Mouse (Mus musculus): Measurements from ENCODE around the gene Pcp4l1.

Gene Pcp4l1

DNA sequence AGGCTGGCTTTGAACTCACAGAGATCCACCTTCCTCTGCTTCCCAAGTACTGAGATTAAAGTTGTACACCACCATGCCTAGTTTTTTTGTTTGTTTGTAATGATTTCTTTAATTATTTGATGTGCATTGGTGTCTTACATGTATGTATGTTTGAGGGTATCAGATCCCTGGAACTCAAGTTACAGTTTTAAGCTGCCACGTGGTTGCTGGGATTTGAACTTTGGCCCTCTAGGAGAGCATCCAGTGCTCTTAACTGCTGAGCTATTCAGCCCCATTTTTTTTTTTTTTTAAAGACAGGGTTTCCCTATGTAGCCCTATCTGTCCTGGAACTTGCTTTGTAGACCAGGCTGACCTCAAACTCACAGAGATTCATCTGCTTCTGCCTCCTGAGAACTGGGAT lies 65.1 kb downstream of the Pcp4l1 start:
- Histone ChIP-seq H3K4me1 (replicated peaks; ENCODE audit: low read depth, low read length) (peaks cover 74% of the 10 kb centered on the region), H3K27me3 (ENCODE audit: insufficient read depth, low read length) (no peaks in the 10 kb centered on the region), H3K4me3 (replicated peaks; ENCODE audit: low read length) (no peak overlapping the region), H3K9me3 (ENCODE audit: low read length) (no peaks in the 10 kb centered on the region), H3K36me3 (ENCODE audit: insufficient read depth, low read length) (peaks cover 71% of the 10 kb centered on the region)
- TF ChIP-seq NANOG (IDR thresholded peaks at IDR 0.05; ENCODE audit: borderline replicate concordance, low read length) = no peak
- no peak for TF ChIP-seq POU5F1 (IDR thresholded peaks at IDR 0.05; ENCODE audit: borderline replicate concordance, low read length)
- no peak for TF ChIP-seq CTCF (conservative IDR thresholded peaks at IDR 0.05; ENCODE audit: low read length)

DNA sequence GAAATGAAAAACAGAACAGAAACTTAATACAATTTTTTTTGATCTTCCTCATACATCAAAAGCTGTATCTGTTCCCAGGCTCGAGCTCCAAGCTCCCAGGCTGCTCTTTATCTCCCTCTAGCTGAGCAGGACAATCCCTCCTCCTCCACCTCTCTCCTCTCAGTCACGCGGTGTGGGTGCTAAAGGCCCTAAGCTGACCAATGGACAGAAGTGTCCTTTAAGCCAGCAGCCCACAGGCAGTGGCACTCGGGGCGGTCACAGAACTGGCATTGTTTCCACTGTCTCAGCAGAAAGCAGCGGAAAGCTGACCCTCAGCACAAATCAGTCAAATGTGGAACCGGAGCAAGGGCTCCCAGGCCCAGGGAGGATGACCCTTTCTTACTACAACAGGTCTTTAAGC lies 66.8 kb downstream of the Pcp4l1 start:
- H3K4me3 ChIP-seq (replicated peaks; ENCODE audit: low read length) = peak overlapping the region; percentile 55; the same call in 1 of the 2 replicates
- no peaks in the 10 kb centered on the region for H3K9me3 ChIP-seq (ENCODE audit: low read length)
- peaks cover 56% of the 10 kb centered on the region for H3K36me3 ChIP-seq (ENCODE audit: insufficient read depth, low read length)
- peaks cover 73% of the 10 kb centered on the region for H3K4me1 ChIP-seq (replicated peaks; ENCODE audit: low read depth, low read length)
- TF ChIP-seq POU5F1 (IDR thresholded peaks at IDR 0.05; ENCODE audit: borderline replicate concordance, low read length) = no peak
- no peak for TF ChIP-seq CTCF (conservative IDR thresholded peaks at IDR 0.05; ENCODE audit: low read length)
- H3K27me3 ChIP-seq (ENCODE audit: insufficient read depth, low read length) = no peaks in the 10 kb centered on the region

DNA sequence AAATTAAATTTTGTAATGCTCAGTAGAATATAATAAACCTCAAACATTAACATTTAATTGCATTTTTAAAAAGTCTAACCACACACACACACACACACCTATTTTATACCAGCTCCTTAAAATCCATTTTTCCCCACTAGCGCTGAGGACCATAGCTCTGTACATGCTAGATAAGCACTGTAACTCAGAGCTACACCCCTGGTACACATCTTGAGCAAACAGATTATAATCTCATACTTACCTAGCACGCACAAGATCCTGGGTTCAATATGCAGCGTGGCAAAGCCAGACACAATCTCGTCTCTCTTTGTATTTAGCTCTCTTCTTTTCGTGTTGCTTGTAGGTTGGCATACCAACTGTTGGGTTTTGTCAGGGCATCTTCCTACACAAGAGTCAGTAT lies 71.7 kb downstream of the Pcp4l1 start:
- TF ChIP-seq CTCF (conservative IDR thresholded peaks at IDR 0.05; ENCODE audit: low read length) (no peak), NANOG (IDR thresholded peaks at IDR 0.05; ENCODE audit: borderline replicate concordance, low read length) (no peak), POU5F1 (IDR thresholded peaks at IDR 0.05; ENCODE audit: borderline replicate concordance, low read length) (no peak)
- H3K27me3 ChIP-seq (ENCODE audit: insufficient read depth, low read length) = no peaks in the 10 kb centered on the region
- peaks cover 17% of the 10 kb centered on the region for H3K36me3 ChIP-seq (ENCODE audit: insufficient read depth, low read length)
- no peaks in the 10 kb centered on the region for H3K9me3 ChIP-seq (ENCODE audit: low read length)
- H3K4me3 ChIP-seq (replicated peaks; ENCODE audit: low read length) = no peak overlapping the region
- peaks cover 61% of the 10 kb centered on the region for H3K4me1 ChIP-seq (replicated peaks; ENCODE audit: low read depth, low read length)
